Mouse (Mus musculus) right cerebral cortex, adult 2 months (tissue): ENCODE measurements around the gene Gphn.
A peak's percentile ranks its signal among the peaks of the same experiment; 100 is the strongest.

Experiments
- DNase-seq, 2 experiments: peaks; one replicate each; pipeline ENCODE4 v3.0.0; 2021 to 2022; ENCODE audit warnings: low spot score in 2 of 2

The Gphn gene

GRCm38 (mm10) chr12:78225707-78226518 is at the start of gene Gphn:
Gene Gphn (plus strand): TSS chr12:78226379.
- peak; percentile 90 to 92 for DNase-seq

- DNase-seq = no peak
These were observed 44.7 kb upstream of the Gphn start for GRCm38 (mm10) chr12:78181452-78181851.

GRCm38 (mm10) chr12:78193942-78194341 is 32.2 kb upstream of the Gphn start, which contains the start of gene Gm6657:
Gene Gm6657 (plus strand): TSS chr12:78194242.
- DNase-seq = no peak

GRCm38 (mm10) chr12:78195368-78195767 is 30.8 kb upstream of the Gphn start:
- no peak for DNase-seq

GRCm38 (mm10) chr12:78203646-78204045 is 22.5 kb upstream of the Gphn start:
- no peak for DNase-seq

- DNase-seq = peak; percentile 58 to 59
These were observed 20.1 kb upstream of the Gphn start for GRCm38 (mm10) chr12:78205915-78206570.

- DNase-seq = no peak
These were observed 19.6 kb upstream of the Gphn start for GRCm38 (mm10) chr12:78206571-78206960.

- no peak for DNase-seq
These were observed 16.3 kb upstream of the Gphn start for GRCm38 (mm10) chr12:78209856-78210255.

GRCm38 (mm10) chr12:78215490-78215889 is 10.7 kb upstream of the Gphn start:
- no peak for DNase-seq

- no peak for DNase-seq
These were observed 6.9 kb upstream of the Gphn start for GRCm38 (mm10) chr12:78219191-78219825.

GRCm38 (mm10) chr12:78226519-78226875 is 318 bp downstream of the Gphn start:
- peak; percentile 80 to 86 for DNase-seq

- peak; percentile 35 to 50 for DNase-seq
These were observed 1.1 kb downstream of the Gphn start for GRCm38 (mm10) chr12:78227021-78227932.

GRCm38 (mm10) chr12:78228139-78228538 is 2.0 kb downstream of the Gphn start:
- no peak for DNase-seq

GRCm38 (mm10) chr12:78232560-78232959 is 6.4 kb downstream of the Gphn start:
- DNase-seq = no peak

GRCm38 (mm10) chr12:78248366-78248765 is 22.2 kb downstream of the Gphn start:
- DNase-seq = no peak

GRCm38 (mm10) chr12:78249151-78249550 is 23.0 kb downstream of the Gphn start:
- no peak for DNase-seq

GRCm38 (mm10) chr12:78277386-78277785 is 51.2 kb downstream of the Gphn start:
- DNase-seq = no peak

- DNase-seq = no peak
These were observed 64.2 kb downstream of the Gphn start for GRCm38 (mm10) chr12:78290384-78290783.

- DNase-seq = no peak
These were observed 72.7 kb downstream of the Gphn start for GRCm38 (mm10) chr12:78298824-78299398.

GRCm38 (mm10) chr12:78315106-78315505 is 88.9 kb downstream of the Gphn start:
- no peak for DNase-seq

GRCm38 (mm10) chr12:78327946-78328345 is 101.8 kb downstream of the Gphn start:
- DNase-seq = no peak
